21 mouse cellular contexts compared by ENCODE assay signal in genomic region chr15:63687852-63688251, GRCm38 (mm10).
"Had no signal": no experiment of that assay in that cellular context is flagged by ENCODE, and none has a peak within 500 bp of the region (broad histone marks: within the 10 kb centered on the region; RNA-seq: fewer than 3 reads in every experiment).

No protein-coding gene starts in this region.

- H3K36me3 ChIP-seq: lung, embryonic 15.5 days; midbrain, embryonic 10.5 days; midbrain, embryonic 12.5 days; neural tube, embryonic 13.5 days; neural tube, embryonic 15.5 days; stomach, embryonic 15.5 days had no signal

- H3K27me3 ChIP-seq: lung, embryonic 15.5 days; megakaryocyte, embryonic 14.5 days; neural tube, embryonic 13.5 days; neural tube, embryonic 15.5 days; stomach, embryonic 15.5 days had no signal

- H3K4me3 ChIP-seq: lung, embryonic 15.5 days; megakaryocyte, embryonic 14.5 days; midbrain, embryonic 10.5 days; midbrain, embryonic 12.5 days; myocyte; neural tube, embryonic 13.5 days; neural tube, embryonic 15.5 days; stomach, embryonic 15.5 days had no signal

- H3K9me3 ChIP-seq: lung, embryonic 15.5 days; midbrain, embryonic 10.5 days; midbrain, embryonic 12.5 days; neural tube, embryonic 13.5 days; neural tube, embryonic 15.5 days; stomach, embryonic 15.5 days had no signal

- H3K27ac ChIP-seq: lung, embryonic 15.5 days; macrophage; midbrain, embryonic 10.5 days; midbrain, embryonic 12.5 days; neural tube, embryonic 13.5 days; neural tube, embryonic 15.5 days; stomach, embryonic 15.5 days; stomach, postnatal 0 days had no signal

- H3K4me2 ChIP-seq: lung, embryonic 15.5 days; midbrain, embryonic 12.5 days; neural tube, embryonic 13.5 days; neural tube, embryonic 15.5 days; stomach, embryonic 15.5 days had no signal

- H3K4me1 ChIP-seq: neural tube, embryonic 13.5 days; neural tube, embryonic 15.5 days; stomach, embryonic 15.5 days had no signal

- ATAC-seq: lung, postnatal 0 days; midbrain, embryonic 16.5 days had no signal

- H3K9ac ChIP-seq: lung, embryonic 15.5 days; midbrain, embryonic 12.5 days; neural tube, embryonic 13.5 days; neural tube, embryonic 15.5 days; stomach, embryonic 15.5 days had no signal

- DNase-seq: lung, adult 2 months; lung, postnatal 14 days; lung, postnatal 36 days; midbrain, embryonic 14.5 days; retina, postnatal 1 day; right cerebral cortex, adult 18-20 months; thymus, adult 2 months; thymus, postnatal 25 days; thymus, postnatal 4 days had no signal
